Mouse (Mus musculus) liver, embryonic 18 days (tissue): ENCODE measurements around the gene Znrd1. TPM values are rescaled to one million over a fixed set of nuclear protein-coding genes. Genes with fewer than 3 reads are reported as not detected.

ENCODE experiments used
- polyA plus RNA-seq: library from polyadenylated mRNA; depleted of rRNA; stranded (reverse); fragments of >200 nt; gene quantifications from 2 replicates; pipeline ENCODE4 v1.2.3, GENCODE M21; 2012; rRNA removed

Znrd1 gene
- 15.5 and 17.6 TPM in 2 replicates for polyA plus RNA-seq

GRCm38 (mm10) chr17:36957999-36958743 lies at the start of gene Znrd1, which contains the start of gene Znrd1as:
TSS of gene Znrd1 (minus strand) at chr17:36958559.
TSS of gene Znrd1as (plus strand) at chr17:36958592.

DNA sequence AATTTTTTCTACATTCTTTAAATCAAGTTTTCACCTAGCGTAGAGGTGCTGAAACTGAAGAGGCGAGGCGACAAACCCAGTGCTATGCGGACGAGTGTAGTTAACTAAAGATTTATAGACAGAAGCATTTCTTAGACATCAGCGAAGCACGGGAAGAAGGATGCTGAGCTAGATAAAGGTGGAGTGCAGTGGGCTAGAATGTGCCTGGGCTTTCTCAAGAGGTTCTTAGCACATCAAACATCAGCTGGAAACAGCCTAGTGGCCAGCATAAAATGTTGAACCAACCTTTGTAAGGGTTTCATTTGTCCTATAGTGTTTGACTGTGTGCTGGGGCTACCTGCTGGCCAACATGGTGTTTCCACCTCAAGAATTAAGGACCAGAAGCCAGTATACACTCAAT lies 42.5 kb upstream of the Znrd1 start, which contains the start of gene Zfp57:
Gene Zfp57, plus strand, starts transcription at position 301 of the 400 bp plus-strand sequence.

GRCm38 (mm10) chr17:36989437-36989836 lies 31.1 kb upstream of the Znrd1 start, which contains the start of gene H2-M5:
TSS of gene H2-M5 (minus strand) at chr17:36989537.

GRCm38 (mm10) chr17:36981221-36981813 lies 23.0 kb upstream of the Znrd1 start, which contains the start of gene 2410137M14Rik:
TSS of gene 2410137M14Rik (minus strand) at chr17:36981237.

DNA sequence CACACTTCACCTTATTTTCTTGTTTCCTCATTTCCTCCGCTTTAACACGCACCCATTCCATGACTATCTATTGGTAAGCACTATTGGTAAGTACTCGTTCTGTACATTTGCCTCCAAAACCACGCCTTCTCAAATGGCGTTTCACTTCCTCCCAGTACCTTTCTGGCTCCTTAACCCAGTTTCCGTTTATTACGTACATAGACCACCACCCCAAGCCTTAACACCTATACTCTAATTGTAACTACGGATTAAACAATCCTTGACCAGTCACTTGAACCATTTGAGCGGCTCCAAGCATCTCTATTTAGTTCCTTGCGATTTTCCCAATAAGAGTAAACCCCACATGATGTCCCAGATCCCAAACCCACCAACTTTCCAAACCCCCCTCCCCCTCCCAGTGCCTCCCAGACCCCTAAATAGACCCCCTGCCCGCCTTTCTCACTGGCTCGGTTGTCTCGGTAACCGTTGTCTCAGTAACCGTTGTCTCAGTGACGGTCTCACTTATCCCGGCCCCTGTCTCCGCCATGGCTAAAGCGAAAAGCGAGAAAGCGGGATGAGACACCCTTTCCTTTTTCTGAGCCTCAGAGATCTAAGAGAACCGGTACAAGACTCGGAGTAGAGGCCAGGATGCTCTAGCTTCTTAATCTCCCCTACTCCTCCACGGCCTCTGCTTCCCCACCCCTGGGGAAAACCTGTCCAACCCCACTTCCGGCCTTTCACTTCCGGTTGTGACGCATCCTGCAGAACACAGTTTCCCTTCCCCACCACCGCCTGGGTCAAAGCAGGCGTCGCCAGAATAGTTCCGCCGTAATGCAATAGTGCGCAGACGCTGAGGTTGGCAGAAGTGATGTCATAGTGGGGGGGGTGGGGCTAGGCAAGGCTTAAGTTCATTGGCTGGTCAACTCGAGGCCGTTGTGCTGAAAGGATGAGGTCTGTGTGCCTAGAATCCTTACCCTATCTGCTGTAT lies 7.1 kb downstream of the Znrd1 start, which contains the start of gene Ppp1r11:
Gene Ppp1r11, minus strand, starts transcription at position 761 of the 967 bp plus-strand sequence.

DNA sequence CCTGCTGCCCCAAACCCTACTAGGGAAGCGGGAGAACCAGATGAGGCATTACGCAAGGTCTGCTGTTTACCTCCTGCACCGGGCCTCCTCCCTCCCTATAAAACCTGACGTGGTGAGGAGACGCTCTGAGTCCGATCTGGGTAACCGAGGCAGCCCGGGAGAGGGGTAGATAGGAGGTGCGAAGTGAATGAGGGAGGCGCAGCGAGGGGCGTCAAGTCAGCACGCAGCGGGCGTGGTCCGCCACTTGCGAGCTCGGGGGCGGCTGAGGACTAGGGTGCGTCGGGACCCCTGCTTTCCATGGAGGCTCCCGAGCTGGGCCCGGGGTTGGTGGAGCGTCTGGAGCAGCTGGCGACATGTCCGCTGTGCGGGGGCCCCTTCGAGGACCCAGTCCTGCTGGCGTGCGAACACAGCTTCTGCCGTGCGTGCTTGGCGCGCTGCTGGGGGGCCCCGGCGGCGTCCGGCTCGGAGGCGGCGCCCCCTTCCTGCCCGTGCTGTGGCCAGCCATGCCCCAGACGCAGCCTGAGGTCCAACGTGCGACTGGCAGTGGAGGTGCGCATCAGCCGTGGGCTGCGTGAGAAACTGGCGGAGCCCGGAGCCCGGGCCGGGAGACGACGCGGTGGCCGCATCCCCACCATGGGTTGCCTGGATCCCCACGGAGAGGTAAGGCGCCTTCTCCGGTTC lies 15.4 kb downstream of the Znrd1 start, which contains the start of gene Rnf39:
Gene Rnf39, plus strand, starts transcription at position 128 of the 681 bp plus-strand sequence.

Other genes with a start within 250 kb of the Znrd1 start
- gene H2-M10.5, start 185.6 kb downstream of the Znrd1 start, polyA plus RNA-seq: not detected in 2 replicates
- not detected in 2 replicates for gene H2-M10.6, start 146.4 kb downstream of the Znrd1 start, polyA plus RNA-seq
- gene Trim26, start 121.4 kb downstream of the Znrd1 start, polyA plus RNA-seq: 19.4 and 23.3 TPM in 2 replicates
- gene Trim15, start 91.3 kb downstream of the Znrd1 start, polyA plus RNA-seq: 0.25 and 0.42 TPM in 2 replicates
- 37.1 and 43.0 TPM in 2 replicates for gene Trim10, start 89.0 kb downstream of the Znrd1 start, polyA plus RNA-seq
- 0.01 TPM in 1 of 2 replicates, not detected in the other for gene Trim40, start 68.4 kb downstream of the Znrd1 start, polyA plus RNA-seq
- 0.04 TPM in 1 of 2 replicates, not detected in the other for gene Trim31, start 60.4 kb downstream of the Znrd1 start, polyA plus RNA-seq
- 0.05 and 0.07 TPM in 2 replicates for gene Rnf39, start 15.6 kb downstream of the Znrd1 start, polyA plus RNA-seq
- 31.3 and 33.2 TPM in 2 replicates for gene Ppp1r11, start 6.8 kb downstream of the Znrd1 start, polyA plus RNA-seq
- gene Znrd1as, start within 50 bp of the Znrd1 start, polyA plus RNA-seq: 3.4 and 4.2 TPM in 2 replicates
- gene 2410137M14Rik, start 22.7 kb upstream of the Znrd1 start, polyA plus RNA-seq: not detected in 2 replicates
- 0.08 and 0.10 TPM in 2 replicates for gene H2-M5, start 31.0 kb upstream of the Znrd1 start, polyA plus RNA-seq
- 4.5 and 5.2 TPM in 2 replicates for gene Zfp57, start 42.6 kb upstream of the Znrd1 start, polyA plus RNA-seq
- not detected in 2 replicates for gene Mog, start 64.8 kb upstream of the Znrd1 start, polyA plus RNA-seq
- gene Gabbr1, start 87.4 kb upstream of the Znrd1 start, polyA plus RNA-seq: 3.1 and 5.1 TPM in 2 replicates
- not detected in 2 replicates for gene Olfr90, start 129.9 kb upstream of the Znrd1 start, polyA plus RNA-seq
- not detected in 2 replicates for gene Olfr91, start 139.7 kb upstream of the Znrd1 start, polyA plus RNA-seq
- not detected in 2 replicates for gene Olfr92, start 161.5 kb upstream of the Znrd1 start, polyA plus RNA-seq
- gene Olfr93, start 202.9 kb upstream of the Znrd1 start, polyA plus RNA-seq: not detected in 2 replicates
- 0.46 and 0.68 TPM in 2 replicates for gene Ubd, start 235.3 kb upstream of the Znrd1 start, polyA plus RNA-seq
- not detected in 2 replicates for gene Olfr94, start 242.4 kb upstream of the Znrd1 start, polyA plus RNA-seq